Mouse (Mus musculus): ENCODE data around the gene Rab35. TPM values are rescaled to one million over a fixed set of nuclear protein-coding genes. Genes with fewer than 3 reads are reported as not detected.
A peak's percentile ranks its signal among the peaks of the same experiment; 100 is the strongest.

Rab35 gene
- polyA plus RNA-seq (2014; fragmentation: Nextera tagmentation; extraction: Ambion mirVana), result 19.2 and 20.1 TPM in 2 replicates

DNA sequence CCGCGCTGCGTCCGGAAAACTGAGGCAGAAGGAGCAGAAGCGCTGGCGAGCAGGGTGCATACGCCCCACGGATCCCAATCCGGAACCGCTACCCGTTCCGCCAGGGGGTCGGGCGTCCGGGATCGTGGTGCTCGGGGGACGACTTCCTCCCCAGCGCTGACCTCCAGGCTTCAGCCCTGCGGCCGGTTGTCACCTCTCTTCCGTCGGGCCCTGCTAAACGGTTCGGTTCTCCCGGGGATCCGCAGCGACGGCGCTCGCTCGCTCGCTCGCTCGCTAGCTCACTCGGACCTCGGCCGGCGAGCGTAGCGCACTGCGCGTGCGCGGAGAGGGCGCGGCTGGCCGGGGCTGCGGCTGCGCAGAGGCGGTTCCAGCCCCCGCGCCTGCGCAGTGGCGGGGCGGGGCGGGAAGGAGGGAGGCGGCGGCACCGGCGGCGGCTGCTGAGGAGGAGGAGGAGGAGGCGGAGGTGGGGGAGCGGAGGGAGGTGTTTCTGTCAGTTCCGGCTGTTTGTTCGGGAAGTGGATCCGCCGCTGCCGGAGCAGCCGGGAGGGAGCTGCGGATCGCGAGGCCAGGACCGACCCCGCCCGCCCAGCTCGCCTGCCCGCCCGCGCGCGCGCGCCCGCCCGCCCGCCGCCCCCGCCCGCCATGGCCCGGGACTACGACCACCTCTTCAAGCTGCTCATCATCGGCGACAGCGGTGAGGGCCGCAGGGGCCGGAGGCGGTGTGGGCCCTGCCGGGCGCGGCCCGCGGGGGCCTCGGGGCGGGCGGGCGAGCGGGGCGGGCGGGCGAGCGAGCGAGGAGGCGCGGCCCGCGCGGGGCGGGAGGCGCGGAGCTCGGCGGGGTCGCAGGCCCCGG lies at the start of gene Rab35:
Gene Rab35 (plus strand): TSS at position 404 of the 853 bp plus-strand sequence.
- Histone ChIP-seq H3K4me1 (ENCODE audit: control insufficient read depth, insufficient read depth, low read length) (peaks cover 22% of the 10 kb centered on the region), H3K27me3 (ENCODE audit: control insufficient read depth, insufficient read depth, low read length) (no peaks in the 10 kb centered on the region), H3K9me3 (replicated peaks; ENCODE audit: control insufficient read depth, low read length) (no peaks in the 10 kb centered on the region), H3K4me2 (peak within 1 kb of the TSS; percentile 86), H3K9ac (ENCODE audit: low read depth, low read length) (peak within 1 kb of the TSS; percentile 93), H3K4me3 (ENCODE audit: low read depth, low read length) (peak within 1 kb of the TSS; percentile 78), H3K36me3 (ENCODE audit: control insufficient read depth, insufficient read depth, low read length) (no peaks in the 10 kb centered on the region), H3K27ac (ENCODE audit: low read depth, low read length) (peak within 1 kb of the TSS; percentile 96)
- 1% methylated on average over 63 of the region's 125 CpGs for WGBS (ENCODE audit: insufficient replicate concordance)
- peak; percentile 85 for ATAC-seq (replicated peaks; ENCODE audit: insufficient number of reproducible peaks, low FRiP score, low TSS enrichment)

DNA sequence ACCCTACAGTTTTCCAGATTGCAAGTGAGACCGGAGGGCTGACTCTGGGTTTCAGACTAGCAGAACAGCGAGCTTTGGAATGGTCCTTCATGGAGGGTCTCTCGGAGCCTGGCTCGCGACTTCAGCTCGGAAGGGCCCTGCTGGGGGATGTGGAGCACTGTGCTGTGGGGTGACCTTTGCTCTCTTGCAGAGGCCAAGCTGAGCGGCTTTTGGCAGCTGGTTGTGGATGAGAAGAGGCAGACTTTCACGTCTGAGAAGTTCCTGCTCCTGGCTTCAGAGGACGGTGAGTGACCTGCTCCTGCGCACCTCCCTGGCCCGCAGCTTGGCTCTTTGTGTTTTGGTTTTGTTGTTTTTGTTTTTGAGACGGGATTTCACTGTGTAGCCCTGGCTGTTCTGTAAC lies 46.1 kb upstream of the Rab35 start:
- Histone ChIP-seq H3K4me1 (ENCODE audit: control insufficient read depth, insufficient read depth, low read length) (no peaks in the 10 kb centered on the region), H3K9ac (ENCODE audit: low read depth, low read length) (no peak overlapping the region), H3K4me3 (ENCODE audit: low read depth, low read length) (no peak overlapping the region), H3K36me3 (ENCODE audit: control insufficient read depth, insufficient read depth, low read length) (peaks cover 77% of the 10 kb centered on the region), H3K4me2 (no peak overlapping the region), H3K27ac (ENCODE audit: low read depth, low read length) (no peak overlapping the region), H3K27me3 (ENCODE audit: control insufficient read depth, insufficient read depth, low read length) (no peaks in the 10 kb centered on the region), H3K9me3 (replicated peaks; ENCODE audit: control insufficient read depth, low read length) (peaks cover 9% of the 10 kb centered on the region; the same call in 1 of the 2 replicates)
- no peak for ATAC-seq (replicated peaks; ENCODE audit: insufficient number of reproducible peaks, low FRiP score, low TSS enrichment)
- WGBS (ENCODE audit: insufficient replicate concordance), result 91% methylated on average over 12 of the region's 12 CpGs

DNA sequence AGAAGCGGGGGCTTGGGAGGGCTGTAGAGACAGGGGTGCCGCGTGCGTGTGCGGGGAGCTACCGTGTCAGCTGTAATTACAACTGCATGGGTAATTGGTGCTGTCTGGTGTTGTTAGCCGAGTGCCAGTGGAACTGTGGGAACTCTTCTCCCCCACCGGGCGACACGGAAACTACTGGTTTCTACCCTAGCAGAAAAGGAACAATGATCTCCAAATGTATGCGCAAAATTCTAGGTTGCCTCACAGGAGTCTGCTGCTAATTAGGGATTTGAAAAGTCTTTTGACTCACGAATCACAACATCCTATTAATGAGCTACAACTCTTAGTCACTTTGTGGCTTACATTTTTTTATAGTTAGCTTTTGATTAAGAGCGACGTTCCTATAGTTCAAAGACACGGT lies 45.5 kb upstream of the Rab35 start:
- Histone ChIP-seq H3K27ac (ENCODE audit: low read depth, low read length) (no peak overlapping the region), H3K4me3 (ENCODE audit: low read depth, low read length) (no peak overlapping the region), H3K36me3 (ENCODE audit: control insufficient read depth, insufficient read depth, low read length) (peaks cover 76% of the 10 kb centered on the region), H3K9ac (ENCODE audit: low read depth, low read length) (no peak overlapping the region), H3K4me2 (no peak overlapping the region), H3K9me3 (replicated peaks; ENCODE audit: control insufficient read depth, low read length) (peaks cover 9% of the 10 kb centered on the region; the same call in 1 of the 2 replicates), H3K27me3 (ENCODE audit: control insufficient read depth, insufficient read depth, low read length) (no peaks in the 10 kb centered on the region), H3K4me1 (ENCODE audit: control insufficient read depth, insufficient read depth, low read length) (no peaks in the 10 kb centered on the region)
- 94% methylated on average over 15 of the region's 15 CpGs for WGBS (ENCODE audit: insufficient replicate concordance)
- no peak for ATAC-seq (replicated peaks; ENCODE audit: insufficient number of reproducible peaks, low FRiP score, low TSS enrichment)

DNA sequence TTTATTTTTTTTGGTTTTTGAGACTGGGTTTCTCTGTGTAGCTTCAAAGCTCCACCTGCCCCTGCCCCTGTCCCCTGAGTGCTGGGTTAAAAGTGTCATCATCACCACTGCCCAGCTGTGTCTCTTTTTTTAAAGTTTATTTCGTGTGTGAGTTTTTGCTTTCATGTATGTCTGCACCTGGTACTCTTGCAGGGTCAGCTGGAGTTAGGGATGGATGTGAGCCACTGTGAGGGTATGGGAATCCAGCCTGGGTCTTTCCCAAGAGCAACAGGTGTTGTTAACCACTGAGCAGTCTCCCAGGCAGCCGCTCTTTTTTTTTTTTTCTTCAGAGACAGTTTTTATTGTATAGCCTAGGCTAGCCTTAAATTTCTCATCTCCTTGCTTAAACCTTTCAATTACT lies 44.9 kb upstream of the Rab35 start:
- no peak overlapping the region for H3K4me3 ChIP-seq (ENCODE audit: low read depth, low read length)
- H3K4me1 ChIP-seq (ENCODE audit: control insufficient read depth, insufficient read depth, low read length), result no peaks in the 10 kb centered on the region
- ATAC-seq (replicated peaks; ENCODE audit: insufficient number of reproducible peaks, low FRiP score, low TSS enrichment), result no peak
- H3K9ac ChIP-seq (ENCODE audit: low read depth, low read length), result no peak overlapping the region
- H3K4me2 ChIP-seq, result no peak overlapping the region
- WGBS (ENCODE audit: insufficient replicate concordance), result 94% methylated on average over 2 of the region's 2 CpGs
- H3K9me3 ChIP-seq (replicated peaks; ENCODE audit: control insufficient read depth, low read length), result peaks cover 9% of the 10 kb centered on the region; the same call in 1 of the 2 replicates
- H3K27me3 ChIP-seq (ENCODE audit: control insufficient read depth, insufficient read depth, low read length), result no peaks in the 10 kb centered on the region
- H3K27ac ChIP-seq (ENCODE audit: low read depth, low read length), result no peak overlapping the region
- H3K36me3 ChIP-seq (ENCODE audit: control insufficient read depth, insufficient read depth, low read length), result peaks cover 70% of the 10 kb centered on the region

DNA sequence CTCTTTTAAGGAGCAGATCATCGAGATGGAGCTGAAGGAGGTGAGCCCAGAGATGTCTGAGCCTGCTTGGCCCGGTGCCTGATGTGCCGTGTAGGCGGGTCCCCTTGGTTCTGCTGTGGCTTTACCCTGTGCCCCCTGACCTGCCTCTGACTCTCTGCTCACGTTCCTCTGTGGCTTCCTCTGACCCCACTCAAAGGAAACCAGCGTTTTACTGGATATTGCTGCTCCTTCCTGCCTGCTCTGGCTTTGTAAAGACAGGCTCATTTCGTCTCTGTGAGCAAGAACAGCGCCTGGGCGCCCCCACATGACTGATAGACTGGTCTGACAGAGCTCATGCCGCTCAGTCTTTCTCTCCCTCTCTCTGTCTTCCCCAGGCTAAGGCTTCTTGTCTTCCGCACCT lies 40.7 kb upstream of the Rab35 start:
- Histone ChIP-seq H3K36me3 (ENCODE audit: control insufficient read depth, insufficient read depth, low read length) (peaks cover 62% of the 10 kb centered on the region), H3K4me1 (ENCODE audit: control insufficient read depth, insufficient read depth, low read length) (no peaks in the 10 kb centered on the region; the same call in 1 of the 2 replicates), H3K9ac (ENCODE audit: low read depth, low read length) (no peak overlapping the region), H3K9me3 (replicated peaks; ENCODE audit: control insufficient read depth, low read length) (no peaks in the 10 kb centered on the region), H3K4me3 (ENCODE audit: low read depth, low read length) (no peak overlapping the region), H3K27ac (ENCODE audit: low read depth, low read length) (no peak overlapping the region), H3K27me3 (ENCODE audit: control insufficient read depth, insufficient read depth, low read length) (no peaks in the 10 kb centered on the region), H3K4me2 (no peak overlapping the region)
- 81% methylated on average over 11 of the region's 11 CpGs for WGBS (ENCODE audit: insufficient replicate concordance)
- ATAC-seq (replicated peaks; ENCODE audit: insufficient number of reproducible peaks, low FRiP score, low TSS enrichment), result no peak

DNA sequence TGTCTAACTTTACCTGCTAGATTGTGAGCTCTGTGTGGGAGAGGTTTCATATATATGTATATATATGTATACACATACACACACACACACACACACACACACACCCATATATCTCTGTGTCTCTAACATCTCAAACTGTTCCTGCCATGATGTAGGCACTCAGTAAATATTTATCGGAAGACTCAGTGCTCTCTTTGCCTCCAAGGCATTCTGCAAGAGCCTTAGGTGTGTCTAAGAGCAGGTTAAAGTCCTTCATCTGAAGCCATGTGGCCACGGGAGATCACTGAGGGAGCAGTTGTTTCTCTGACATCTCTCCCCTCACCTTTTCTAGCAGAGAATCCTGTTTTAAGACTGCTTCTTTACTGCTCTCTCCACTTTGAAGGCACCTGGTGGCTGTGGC lies 40.2 kb upstream of the Rab35 start:
- no peak for ATAC-seq (replicated peaks; ENCODE audit: insufficient number of reproducible peaks, low FRiP score, low TSS enrichment)
- Histone ChIP-seq H3K27ac (ENCODE audit: low read depth, low read length) (no peak overlapping the region), H3K27me3 (ENCODE audit: control insufficient read depth, insufficient read depth, low read length) (no peaks in the 10 kb centered on the region), H3K36me3 (ENCODE audit: control insufficient read depth, insufficient read depth, low read length) (peaks cover 60% of the 10 kb centered on the region), H3K9ac (ENCODE audit: low read depth, low read length) (no peak overlapping the region), H3K4me1 (ENCODE audit: control insufficient read depth, insufficient read depth, low read length) (no peaks in the 10 kb centered on the region; the same call in 1 of the 2 replicates), H3K9me3 (replicated peaks; ENCODE audit: control insufficient read depth, low read length) (no peaks in the 10 kb centered on the region), H3K4me2 (no peak overlapping the region), H3K4me3 (ENCODE audit: low read depth, low read length) (no peak overlapping the region)
- WGBS (ENCODE audit: insufficient replicate concordance), result 95% methylated on average over 2 of the region's 2 CpGs

DNA sequence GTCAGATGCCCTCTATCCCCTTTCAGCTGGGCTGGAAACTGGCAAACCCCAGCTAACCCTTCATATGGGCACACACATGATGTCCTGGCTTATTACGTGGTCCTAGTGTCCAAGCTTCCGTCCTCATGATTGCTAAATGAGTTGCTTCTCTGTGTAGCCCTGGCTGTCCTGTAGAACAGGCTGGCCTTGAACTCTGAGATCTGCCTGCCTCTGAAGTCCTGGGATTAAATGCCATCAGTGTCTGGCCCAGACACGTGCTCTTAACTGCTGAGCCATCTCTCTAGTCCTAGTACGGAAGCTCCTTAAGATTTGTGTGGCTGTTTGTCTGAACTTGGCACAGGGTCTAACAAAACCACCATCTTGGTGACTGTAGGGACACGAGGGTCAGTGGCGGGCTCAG lies 28.1 kb upstream of the Rab35 start:
- Histone ChIP-seq H3K36me3 (ENCODE audit: control insufficient read depth, insufficient read depth, low read length) (peaks cover 60% of the 10 kb centered on the region), H3K4me1 (ENCODE audit: control insufficient read depth, insufficient read depth, low read length) (no peaks in the 10 kb centered on the region)
- ATAC-seq (replicated peaks; ENCODE audit: insufficient number of reproducible peaks, low FRiP score, low TSS enrichment), result no peak

DNA sequence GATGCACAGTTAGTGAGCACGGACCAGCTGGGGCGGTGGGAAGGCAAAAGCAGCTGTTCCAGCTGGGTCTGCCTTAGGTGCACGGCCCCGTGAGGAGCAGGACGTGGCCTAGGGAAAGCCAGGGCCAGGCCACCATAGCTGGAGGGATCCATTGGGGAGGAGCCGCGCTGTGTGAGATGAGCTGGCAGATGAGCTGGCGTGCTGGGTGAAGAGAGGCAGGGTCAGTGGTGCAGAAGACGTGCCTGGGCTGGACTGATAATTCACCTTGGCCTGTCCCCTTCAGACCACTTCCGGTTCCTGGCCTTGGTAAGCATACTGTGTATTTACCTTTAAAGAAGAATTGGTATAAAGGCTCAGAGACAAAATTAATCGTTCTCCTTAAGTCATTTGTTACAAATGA lies 20.1 kb upstream of the Rab35 start:
- 90% methylated on average over 11 of the region's 11 CpGs for whole genome bisulfite sequencing (ENCODE audit: insufficient replicate concordance)
- peak; percentile 38; the same call in 1 of the 2 replicates for ATAC-seq (replicated peaks; ENCODE audit: insufficient number of reproducible peaks, low FRiP score, low TSS enrichment)
- no peak overlapping the region for H3K9ac ChIP-seq (ENCODE audit: low read depth, low read length)
- peaks cover 67% of the 10 kb centered on the region for H3K36me3 ChIP-seq (ENCODE audit: control insufficient read depth, insufficient read depth, low read length)
- no peaks in the 10 kb centered on the region for H3K4me1 ChIP-seq (ENCODE audit: control insufficient read depth, insufficient read depth, low read length)
- H3K27ac ChIP-seq (ENCODE audit: low read depth, low read length), result peak overlapping the region; percentile 29; the same call in 1 of the 2 replicates
- H3K4me2 ChIP-seq, result no peak overlapping the region
- no peaks in the 10 kb centered on the region for H3K27me3 ChIP-seq (ENCODE audit: control insufficient read depth, insufficient read depth, low read length)
- H3K4me3 ChIP-seq (ENCODE audit: low read depth, low read length), result no peak overlapping the region
- H3K9me3 ChIP-seq (replicated peaks; ENCODE audit: control insufficient read depth, low read length), result no peaks in the 10 kb centered on the region

More for the DNA sequence above, 28.1 kb upstream of the Rab35 start:
- Histone ChIP-seq H3K4me3 (ENCODE audit: low read depth, low read length) (no peak overlapping the region), H3K9ac (ENCODE audit: low read depth, low read length) (no peak overlapping the region), H3K27ac (ENCODE audit: low read depth, low read length) (no peak overlapping the region), H3K4me2 (no peak overlapping the region), H3K9me3 (replicated peaks; ENCODE audit: control insufficient read depth, low read length) (no peaks in the 10 kb centered on the region), H3K27me3 (ENCODE audit: control insufficient read depth, insufficient read depth, low read length) (no peaks in the 10 kb centered on the region)
- 92% methylated on average over 6 of the region's 6 CpGs for WGBS (ENCODE audit: insufficient replicate concordance)

Measured in heart, embryonic 11.5 days (tissue).